Mouse (Mus musculus) limb, embryonic 13.5 days (tissue): Measurements from ENCODE around the gene Ephb1. TPM values are rescaled to one million over a fixed set of nuclear protein-coding genes. Genes with fewer than 3 reads are reported as not detected.

Experiments
- ATAC-seq: fragments of 200-750 bp; cut with Nextera tagmentation; 2 replicates; pipeline ENCODE4 v1.8.0; 2017; ENCODE audit warnings: low read depth, moderate number of reproducible peaks, moderate TSS enrichment; ENCODE audit not compliant: low FRiP score
- H3K27ac ChIP-seq: fragments of 300-500 bp; sonication (generic); 2 replicates; pipeline ENCODE4 v1.5.1; 2015; ENCODE audit warnings: inconsistent platforms, mild to moderate bottlenecking, moderate library complexity
- H3K27me3 ChIP-seq: fragments of 300-500 bp; sonication (generic); 2 replicates; pipeline ENCODE4 v1.6.1; 2015; ENCODE audit warnings: mild to moderate bottlenecking, inconsistent platforms
- H3K36me3 ChIP-seq: fragments of 300-500 bp; sonication (generic); 2 replicates; pipeline ENCODE4 v1.6.1; 2015; ENCODE audit warnings: inconsistent platforms, mild to moderate bottlenecking, moderate library complexity
- H3K4me1 ChIP-seq: fragments of 300-500 bp; sonication (generic); 2 replicates; pipeline ENCODE4 v1.6.1; 2015; ENCODE audit warnings: inconsistent platforms
- H3K4me2 ChIP-seq: fragments of 300-500 bp; sonication (generic); replicated peaks from 2 replicates; pipeline ENCODE4 v1.6.1; 2015; ENCODE audit warnings: inconsistent platforms, mild to moderate bottlenecking, moderate library complexity
- H3K4me3 ChIP-seq: fragments of 300-500 bp; sonication (generic); 2 replicates; pipeline ENCODE4 v1.5.1; 2015; ENCODE audit warnings: moderate library complexity, mild to moderate bottlenecking, inconsistent platforms
- H3K9ac ChIP-seq: fragments of 300-500 bp; sonication (generic); 2 replicates; pipeline ENCODE4 v1.6.1; 2015; ENCODE audit warnings: mild to moderate bottlenecking, inconsistent platforms
- H3K9me3 ChIP-seq: fragments of 300-500 bp; sonication (generic); 2 replicates; pipeline ENCODE4 v1.6.1; 2016; ENCODE audit warnings: inconsistent platforms
- WGBS: fragments of 180-500 bp; shearing (Covaris S2); methylation state at CpG from one replicate; pipeline ENCODE4 v1.1.7; 2015; 5-methylcytosine and 5-hydroxymethylcytosine counted together
- polyA plus RNA-seq: library from polyadenylated mRNA; unstranded; fragments of >200 nt; fragmentation: Nextera tagmentation; extraction: Ambion mirVana; gene quantifications from 2 replicates; pipeline ENCODE4 v1.2.1, GENCODE M21; 2015

Ephb1 gene
- polyA plus RNA-seq, 1 experiment from 2014 or later, result 4.2 TPM

DNA sequence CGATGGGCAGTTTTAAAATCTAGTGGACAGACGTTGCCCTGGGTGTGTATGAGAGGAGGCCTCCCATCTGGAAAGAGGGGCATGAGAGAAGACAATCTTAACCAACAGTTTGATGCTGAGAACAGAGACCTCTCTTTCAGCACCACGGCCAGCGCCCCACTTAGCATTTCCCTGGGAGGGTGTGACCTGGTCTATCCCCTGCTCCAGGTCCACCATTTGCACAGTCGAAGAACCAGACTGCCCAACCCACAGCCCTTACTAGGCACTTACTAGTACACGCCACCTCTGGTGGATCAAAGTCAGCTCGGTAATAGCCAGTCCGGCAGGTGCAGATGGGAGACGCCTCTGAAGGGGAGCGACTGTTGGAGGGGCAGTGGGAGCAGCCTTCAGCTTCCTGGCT lies 287.9 kb downstream of the Ephb1 start:
- Histone ChIP-seq H3K36me3 (no peaks in the 10 kb centered on the region), H3K9ac (no peak overlapping the region), H3K4me1 (no peaks in the 10 kb centered on the region), H3K27me3 (peaks cover 3% of the 10 kb centered on the region; the same call in 1 of the 2 replicates), H3K4me3 (no peak overlapping the region), H3K27ac (no peak overlapping the region), H3K9me3 (no peaks in the 10 kb centered on the region), H3K4me2 (no peak overlapping the region)
- ATAC-seq, result no peak
- WGBS, result 69% methylated on average over 10 of the region's 10 CpGs

DNA sequence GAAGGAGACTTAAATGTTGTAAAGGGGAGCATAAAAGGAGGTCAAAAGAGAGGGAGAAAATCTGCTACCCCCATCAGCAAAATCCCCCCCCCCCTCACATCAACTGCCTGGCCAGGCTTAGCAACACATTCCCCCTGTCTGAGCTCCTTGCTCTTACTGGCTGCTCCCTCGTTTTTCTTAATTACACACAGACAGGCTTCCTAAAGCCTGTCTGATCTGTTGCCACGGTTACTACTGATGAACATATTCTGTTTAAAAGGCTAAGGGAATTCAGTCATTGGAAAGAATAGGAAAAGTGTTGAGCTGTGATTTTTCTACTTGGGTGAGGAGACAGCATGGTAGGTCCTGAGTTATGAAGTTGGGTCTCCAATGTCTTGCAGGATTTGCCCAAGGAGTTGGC lies 308.6 kb downstream of the Ephb1 start:
- Histone ChIP-seq H3K9me3 (no peaks in the 10 kb centered on the region), H3K4me2 (no peak overlapping the region), H3K4me3 (no peak overlapping the region), H3K27me3 (no peaks in the 10 kb centered on the region), H3K4me1 (no peaks in the 10 kb centered on the region), H3K36me3 (no peaks in the 10 kb centered on the region), H3K27ac (no peak overlapping the region), H3K9ac (no peak overlapping the region)
- ATAC-seq, result no peak
- WGBS, result 19% methylated on average over 2 of the region's 2 CpGs

DNA sequence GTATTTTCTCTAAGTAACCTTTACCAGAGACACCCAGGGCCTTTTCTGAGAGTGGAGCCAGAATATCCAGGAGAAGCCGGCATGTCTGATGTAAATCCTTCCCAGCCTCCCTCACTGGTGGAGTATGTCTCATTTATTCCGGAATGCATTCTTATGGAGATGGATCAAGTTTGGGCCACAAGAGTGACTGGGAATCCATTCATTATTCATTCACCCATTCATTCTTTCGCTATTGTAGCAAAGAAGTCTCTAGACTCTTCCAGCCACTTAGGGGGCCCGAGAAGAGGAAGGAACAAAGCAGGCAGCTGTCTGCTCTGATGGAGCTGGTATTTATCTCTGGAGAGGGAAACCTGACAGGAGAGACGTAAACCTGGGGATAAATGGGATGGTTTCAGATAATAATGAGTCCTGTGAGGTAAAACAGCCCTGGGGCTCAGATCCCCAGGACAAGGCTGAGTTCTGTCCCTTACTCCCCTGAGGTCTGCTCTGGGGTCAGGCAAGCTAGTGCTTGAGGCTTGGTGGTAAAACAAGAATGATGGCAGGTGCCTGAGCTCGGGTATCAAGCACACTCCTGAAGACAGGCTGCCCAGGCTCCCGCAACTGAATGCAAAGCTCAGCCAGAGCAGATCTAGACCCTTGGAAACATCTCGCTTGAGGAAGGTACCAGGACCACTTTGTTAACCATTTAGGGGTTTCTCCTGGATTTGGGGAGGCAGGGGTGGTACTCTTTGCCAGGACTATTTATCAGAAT lies 309.2 kb downstream of the Ephb1 start:
- no peak for ATAC-seq
- H3K27me3 ChIP-seq, result no peaks in the 10 kb centered on the region
- no peaks in the 10 kb centered on the region for H3K4me1 ChIP-seq
- no peak overlapping the region for H3K4me3 ChIP-seq
- WGBS, result 45% methylated on average over 8 of the region's 8 CpGs
- no peaks in the 10 kb centered on the region for H3K36me3 ChIP-seq
- H3K9ac ChIP-seq, result no peak overlapping the region
- H3K27ac ChIP-seq, result no peak overlapping the region
- H3K9me3 ChIP-seq, result no peaks in the 10 kb centered on the region
- H3K4me2 ChIP-seq, result no peak overlapping the region

DNA sequence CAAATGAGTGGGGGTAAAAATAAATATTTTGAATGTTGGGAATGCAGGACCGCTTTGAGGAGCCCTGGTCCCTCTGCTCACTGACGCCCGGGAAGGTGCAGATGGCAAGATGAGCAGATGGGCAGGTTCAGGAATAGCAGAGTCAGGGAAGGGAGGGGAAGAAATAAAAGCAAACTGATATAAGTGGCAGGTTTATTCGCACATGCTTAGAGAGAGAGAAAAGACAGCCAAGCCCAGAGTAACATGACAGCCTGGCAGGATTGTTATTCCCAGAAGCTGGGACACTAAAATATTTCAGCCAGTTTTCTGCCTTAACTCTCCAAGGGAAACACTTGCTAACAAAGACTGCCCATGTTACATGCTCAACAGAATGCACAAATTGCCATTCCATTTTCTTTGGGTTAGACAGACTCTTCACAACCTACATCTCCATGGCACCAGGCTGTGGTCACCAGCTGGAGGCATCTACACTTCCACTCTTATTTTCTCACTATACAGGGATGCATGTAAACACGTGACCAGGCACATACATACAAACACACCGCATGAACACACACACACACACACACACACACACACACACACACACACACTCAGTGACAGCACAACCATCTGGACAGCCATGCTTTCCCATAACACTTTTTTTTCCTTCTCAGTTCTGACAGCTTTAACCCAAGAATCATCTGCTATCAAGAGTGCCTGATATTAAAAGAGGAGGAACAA lies 315.3 kb downstream of the Ephb1 start:
- Histone ChIP-seq H3K4me3 (no peak overlapping the region), H3K9me3 (no peaks in the 10 kb centered on the region), H3K9ac (no peak overlapping the region), H3K4me2 (no peak overlapping the region), H3K36me3 (no peaks in the 10 kb centered on the region), H3K27me3 (no peaks in the 10 kb centered on the region), H3K4me1 (no peaks in the 10 kb centered on the region), H3K27ac (no peak overlapping the region)
- WGBS, result 82% methylated on average over 6 of the region's 6 CpGs
- no peak for ATAC-seq

DNA sequence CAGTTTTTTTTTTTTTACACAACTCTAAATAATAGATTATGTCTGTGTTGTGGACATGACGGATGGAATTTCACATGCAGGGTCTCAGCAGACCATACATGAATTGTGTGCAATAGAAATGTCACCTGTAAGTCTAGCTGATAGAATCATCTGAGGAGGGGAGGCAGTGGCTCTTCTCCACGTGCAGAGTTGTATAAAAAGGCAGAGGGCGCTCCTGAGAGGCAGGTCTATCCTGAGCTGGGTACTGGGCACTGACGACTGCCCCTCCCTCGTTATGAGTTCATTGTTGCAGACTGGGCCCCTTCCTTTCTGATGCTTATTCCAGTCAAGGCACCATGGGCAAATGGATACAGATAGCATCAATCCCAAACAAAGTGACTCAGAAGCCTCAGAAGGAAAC lies 318.4 kb downstream of the Ephb1 start:
- Histone ChIP-seq H3K27ac (no peak overlapping the region), H3K4me2 (no peak overlapping the region), H3K4me1 (no peaks in the 10 kb centered on the region), H3K36me3 (no peaks in the 10 kb centered on the region), H3K9ac (no peak overlapping the region), H3K9me3 (no peaks in the 10 kb centered on the region), H3K4me3 (no peak overlapping the region), H3K27me3 (no peaks in the 10 kb centered on the region; the same call in 1 of the 2 replicates)
- 70% methylated on average over 5 of the region's 5 CpGs for WGBS
- no peak for ATAC-seq

DNA sequence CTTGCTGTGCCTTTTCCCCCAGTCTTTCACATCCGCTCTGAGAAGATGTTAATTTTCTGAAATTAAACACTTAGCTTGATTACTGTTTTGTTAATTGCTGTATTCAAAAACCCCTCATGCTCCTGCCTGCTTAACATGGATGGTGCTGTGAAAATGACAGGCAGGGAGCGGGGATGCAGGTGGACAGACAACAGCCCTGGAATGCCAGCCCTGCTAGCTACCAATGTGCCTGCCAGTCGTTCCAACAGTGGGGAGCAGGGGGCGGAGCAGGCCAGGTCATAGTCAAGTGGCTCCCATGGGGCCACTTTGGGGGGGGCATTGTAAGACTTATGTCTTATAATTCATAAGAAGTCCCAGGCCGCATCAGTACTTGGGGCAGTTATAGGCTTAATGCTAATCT lies 321.3 kb downstream of the Ephb1 start:
- H3K4me2 ChIP-seq, result no peak overlapping the region
- H3K36me3 ChIP-seq, result no peaks in the 10 kb centered on the region
- no peak overlapping the region for H3K9ac ChIP-seq
- ATAC-seq, result no peak
- no peak overlapping the region for H3K4me3 ChIP-seq
- H3K27ac ChIP-seq, result no peak overlapping the region
- H3K27me3 ChIP-seq, result no peaks in the 10 kb centered on the region; the same call in 1 of the 2 replicates
- H3K4me1 ChIP-seq, result no peaks in the 10 kb centered on the region
- WGBS, result 73% methylated on average over 5 of the region's 5 CpGs
- no peaks in the 10 kb centered on the region for H3K9me3 ChIP-seq

DNA sequence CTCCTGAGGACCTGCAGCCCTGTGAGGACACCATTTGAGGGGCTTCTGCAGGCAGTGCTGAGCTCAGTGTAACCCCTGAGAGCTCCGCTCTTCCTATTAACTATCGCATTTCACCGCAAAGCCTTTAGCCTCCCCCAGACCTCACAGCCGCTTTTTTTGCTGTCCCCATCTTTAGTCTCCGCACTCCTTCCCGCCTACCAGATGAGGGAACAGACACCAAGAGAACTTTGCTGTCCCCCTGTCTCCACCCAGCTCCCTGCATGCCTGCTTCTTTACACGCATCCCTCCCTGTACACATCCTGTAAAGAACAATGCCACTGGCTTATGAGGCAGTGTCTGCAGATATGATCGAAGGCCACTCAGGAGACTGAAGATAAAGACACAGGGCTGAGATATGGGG lies 322.1 kb downstream of the Ephb1 start:
- Histone ChIP-seq H3K9ac (no peak overlapping the region), H3K36me3 (no peaks in the 10 kb centered on the region), H3K27me3 (no peaks in the 10 kb centered on the region; the same call in 1 of the 2 replicates), H3K4me3 (no peak overlapping the region), H3K27ac (no peak overlapping the region), H3K4me2 (no peak overlapping the region), H3K9me3 (no peaks in the 10 kb centered on the region), H3K4me1 (no peaks in the 10 kb centered on the region)
- no peak for ATAC-seq
- WGBS, result 65% methylated on average over 8 of the region's 8 CpGs

DNA sequence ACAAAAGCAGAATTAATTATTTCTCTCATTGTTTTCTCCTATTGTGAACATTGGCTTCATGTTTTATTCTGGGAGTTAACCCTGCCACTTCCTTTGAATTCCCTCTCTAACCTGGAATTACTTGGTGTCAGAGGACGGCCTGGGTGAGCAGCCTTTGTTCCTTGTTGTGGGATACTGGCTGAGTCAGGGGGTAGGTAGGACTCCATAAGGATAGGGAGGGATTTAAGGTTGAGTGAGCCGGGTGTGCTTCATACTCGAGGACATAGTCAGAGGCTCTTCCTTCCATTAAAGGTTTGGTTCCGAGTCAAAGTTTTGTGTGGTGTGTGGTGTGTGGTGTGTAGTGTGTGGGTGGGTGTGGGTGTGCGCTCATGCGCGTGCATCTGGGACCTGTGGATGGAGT lies 324.8 kb downstream of the Ephb1 start:
- Histone ChIP-seq H3K27ac (no peak overlapping the region), H3K4me3 (no peak overlapping the region), H3K27me3 (no peaks in the 10 kb centered on the region; the same call in 1 of the 2 replicates), H3K4me2 (no peak overlapping the region), H3K9ac (no peak overlapping the region), H3K9me3 (no peaks in the 10 kb centered on the region), H3K36me3 (no peaks in the 10 kb centered on the region), H3K4me1 (no peaks in the 10 kb centered on the region)
- no peak for ATAC-seq
- WGBS, result 77% methylated on average over 7 of the region's 7 CpGs

DNA sequence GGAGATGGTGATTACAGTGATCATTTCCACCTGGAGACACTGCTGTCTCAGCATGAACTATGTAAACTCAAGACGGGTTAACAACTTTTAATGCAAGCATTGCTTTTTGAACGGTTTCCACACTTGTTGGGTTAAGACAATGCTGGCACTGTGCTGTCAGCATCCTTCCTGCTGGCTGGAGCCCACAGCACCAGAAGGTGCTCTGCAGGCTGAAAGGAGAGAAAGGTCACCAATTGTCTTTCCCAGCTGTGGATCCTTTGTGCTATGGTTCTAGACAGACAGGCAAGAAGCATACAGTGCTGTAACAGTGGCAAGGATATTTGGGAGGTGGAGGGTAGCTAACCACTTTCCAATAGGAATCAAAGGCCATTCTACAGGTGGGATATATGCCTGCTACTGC lies 328.4 kb downstream of the Ephb1 start:
- Histone ChIP-seq H3K4me2 (no peak overlapping the region), H3K27me3 (no peaks in the 10 kb centered on the region), H3K36me3 (no peaks in the 10 kb centered on the region), H3K27ac (no peak overlapping the region), H3K9me3 (no peaks in the 10 kb centered on the region), H3K9ac (no peak overlapping the region), H3K4me1 (no peaks in the 10 kb centered on the region), H3K4me3 (no peak overlapping the region)
- WGBS, result 84% methylated on average over 2 of the region's 2 CpGs
- no peak for ATAC-seq

DNA sequence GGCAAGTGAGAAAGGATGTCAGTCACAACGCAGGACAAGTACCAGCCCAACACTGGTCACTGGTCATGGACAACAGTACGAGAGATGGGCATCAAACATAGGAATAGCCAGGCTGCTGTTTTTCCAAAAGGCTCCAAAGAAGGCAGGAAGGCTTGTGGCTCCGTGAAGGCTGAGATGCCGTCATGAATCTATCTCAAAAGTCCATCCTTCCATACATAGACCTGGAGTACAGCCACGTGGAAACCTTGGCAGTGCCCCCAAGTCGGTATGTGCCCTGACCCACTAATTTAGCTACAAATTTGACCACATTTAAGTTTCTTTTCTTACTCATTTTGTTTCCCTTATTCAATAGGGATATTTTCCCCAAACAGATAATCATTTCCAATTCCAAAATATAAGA lies 329.4 kb downstream of the Ephb1 start:
- Histone ChIP-seq H3K9ac (no peak overlapping the region), H3K4me3 (no peak overlapping the region), H3K4me2 (no peak overlapping the region), H3K4me1 (no peaks in the 10 kb centered on the region), H3K9me3 (no peaks in the 10 kb centered on the region; the same call in 1 of the 2 replicates), H3K36me3 (no peaks in the 10 kb centered on the region), H3K27me3 (no peaks in the 10 kb centered on the region), H3K27ac (no peak overlapping the region)
- WGBS, result 83% methylated on average over 6 of the region's 6 CpGs
- no peak for ATAC-seq

DNA sequence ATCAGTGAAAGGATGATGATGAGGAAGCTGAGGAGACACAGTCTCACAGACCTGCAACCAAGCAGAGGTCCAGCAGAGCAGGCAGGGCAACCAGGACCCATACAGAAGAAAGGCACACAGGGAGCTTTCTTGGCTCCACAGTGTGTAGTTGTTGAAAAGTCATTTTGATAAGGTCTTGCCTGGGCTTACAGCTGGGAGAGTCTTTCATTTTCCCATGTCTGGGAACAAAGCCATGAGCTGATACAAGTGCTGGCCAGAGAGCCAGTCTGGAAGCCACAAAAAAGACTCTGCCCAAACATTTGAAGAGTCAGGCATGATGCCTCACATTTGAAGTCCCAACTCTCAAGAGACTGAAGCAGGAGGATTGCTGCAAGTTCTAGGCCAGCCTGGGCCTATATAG lies 339.0 kb downstream of the Ephb1 start:
- H3K9ac ChIP-seq, result no peak overlapping the region
- no peak overlapping the region for H3K4me2 ChIP-seq
- H3K4me1 ChIP-seq, result no peaks in the 10 kb centered on the region
- no peaks in the 10 kb centered on the region for H3K27me3 ChIP-seq
- no peak overlapping the region for H3K27ac ChIP-seq
- no peak for ATAC-seq
- no peaks in the 10 kb centered on the region; the same call in 1 of the 2 replicates for H3K9me3 ChIP-seq
- H3K36me3 ChIP-seq, result no peaks in the 10 kb centered on the region
- no peak overlapping the region for H3K4me3 ChIP-seq

DNA sequence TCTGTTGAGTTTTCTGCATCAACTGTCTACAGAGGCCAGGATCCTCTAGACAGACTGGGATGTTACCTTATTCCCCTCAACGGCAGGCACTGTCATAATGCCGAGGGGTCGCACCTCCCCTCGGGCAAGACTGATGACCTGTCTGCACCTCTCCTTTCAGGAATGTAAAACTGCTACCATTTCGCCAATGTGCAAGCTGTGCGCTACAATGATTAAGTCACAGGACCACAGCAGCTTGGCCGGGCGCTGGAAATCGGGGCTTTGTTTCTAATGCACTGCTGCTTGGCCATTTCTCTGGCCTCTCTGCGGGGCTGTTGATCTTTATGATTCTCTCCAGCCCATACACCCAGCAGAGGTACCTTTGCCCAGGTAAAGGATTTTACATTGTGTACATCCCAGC lies 346.8 kb downstream of the Ephb1 start:
- H3K27me3 ChIP-seq, result no peaks in the 10 kb centered on the region
- H3K4me2 ChIP-seq, result no peak overlapping the region
- 78% methylated on average over 10 of the region's 10 CpGs for WGBS
- no peak overlapping the region for H3K27ac ChIP-seq
- no peaks in the 10 kb centered on the region for H3K9me3 ChIP-seq
- H3K4me1 ChIP-seq, result no peaks in the 10 kb centered on the region
- no peaks in the 10 kb centered on the region for H3K36me3 ChIP-seq
- no peak overlapping the region for H3K9ac ChIP-seq
- no peak for ATAC-seq
- no peak overlapping the region for H3K4me3 ChIP-seq

DNA sequence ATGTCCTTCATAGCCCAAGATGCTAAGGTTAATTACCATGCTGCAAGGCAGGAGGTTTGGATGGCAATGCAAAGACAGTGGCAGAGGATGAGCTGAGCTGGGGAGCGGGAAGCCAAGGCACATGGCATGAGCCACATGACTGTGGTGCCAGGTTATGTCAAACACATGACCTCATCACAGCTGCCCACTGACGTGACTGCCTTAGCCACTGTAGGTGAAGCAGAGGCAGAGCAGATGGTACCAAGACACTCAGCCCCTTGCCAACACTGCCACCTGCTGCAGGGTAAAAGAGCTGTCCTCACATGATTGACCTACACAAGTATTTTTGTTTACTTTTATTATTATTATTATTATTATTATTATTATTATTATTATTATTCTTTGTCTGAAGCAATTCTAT lies 348.0 kb downstream of the Ephb1 start:
- Histone ChIP-seq H3K9me3 (no peaks in the 10 kb centered on the region), H3K9ac (no peak overlapping the region), H3K4me2 (no peak overlapping the region), H3K27me3 (no peaks in the 10 kb centered on the region), H3K36me3 (no peaks in the 10 kb centered on the region), H3K27ac (no peak overlapping the region), H3K4me1 (no peaks in the 10 kb centered on the region), H3K4me3 (no peak overlapping the region)
- no peak for ATAC-seq
- 63% methylated on average over 2 of the region's 2 CpGs for WGBS
